Mouse (Mus musculus) thymus, adult 2 months (tissue): ENCODE results near the gene Pax5. TPM values are rescaled to one million over a fixed set of nuclear protein-coding genes. Genes with fewer than 3 reads are reported as not detected.

ENCODE experiments used
- DNase-seq: peaks from one replicate; pipeline ENCODE4 v3.0.0; 2021
- H3K27ac ChIP-seq: fragments of 200-500 bp; 2 replicates; pipeline ENCODE4 v1.5.1; 2012; ENCODE audit warnings: low read length, control low read depth; ENCODE audit not compliant: control insufficient read depth, insufficient read depth
- H3K27me3 ChIP-seq: fragments of 200-500 bp; 2 replicates; pipeline ENCODE4 v1.6.1; 2012; ENCODE audit warnings: mild to moderate bottlenecking, low read length, moderate library complexity, mixed read lengths; ENCODE audit not compliant: control insufficient read depth, insufficient read depth
- H3K36me3 ChIP-seq: fragments of 200-500 bp; 2 replicates; pipeline ENCODE4 v1.6.1; 2012; ENCODE audit warnings: mild to moderate bottlenecking, low read length, moderate library complexity; ENCODE audit not compliant: control insufficient read depth, insufficient read depth
- H3K4me1 ChIP-seq: fragments of 200-500 bp; replicated peaks from 2 replicates; pipeline ENCODE4 v1.6.1; 2012; ENCODE audit warnings: low read length; ENCODE audit not compliant: control insufficient read depth, insufficient read depth
- H3K4me3 ChIP-seq: fragments of 200-500 bp; 2 replicates; pipeline ENCODE4 v1.5.1; 2012; ENCODE audit warnings: mild to moderate bottlenecking, low read length, control low read depth, moderate library complexity; ENCODE audit not compliant: control insufficient read depth, insufficient read depth
- CTCF ChIP-seq: fragments of 200-500 bp; IDR thresholded peaks from 2 replicates; pipeline ENCODE4 v1.5.1; 2012; ENCODE audit warnings: mild to moderate bottlenecking, control low read depth, low read length, moderate library complexity, borderline replicate concordance; ENCODE audit not compliant: control insufficient read depth, poor library complexity, insufficient read depth; ENCODE audit errors: extremely low read depth
- POLR2A ChIP-seq: fragments of 200-500 bp; IDR thresholded peaks from 2 replicates; pipeline ENCODE4 v1.6.1; 2012; ENCODE audit warnings: mild to moderate bottlenecking, low read length, control low read depth, moderate library complexity; ENCODE audit not compliant: control insufficient read depth, poor library complexity, insufficient read depth; ENCODE audit errors: extremely low read depth
- WGBS: fragments of 180-500 bp; shearing (Covaris S2); methylation state at CpG from one replicate; pipeline ENCODE4 v1.1.7; 2018; 5-methylcytosine and 5-hydroxymethylcytosine counted together
- polyA plus RNA-seq: library from polyadenylated mRNA; depleted of rRNA; stranded (reverse); fragments of >200 nt; gene quantifications from 2 replicates; pipeline ENCODE4 v1.2.3, GENCODE M21; 2012

Gene Pax5
- polyA plus RNA-seq, 1 experiment: 2.7 TPM

- Histone ChIP-seq H3K36me3 (no peaks in the 10 kb centered on the region), H3K4me3 (no peak overlapping the region), H3K27me3 (peaks cover 30% of the 10 kb centered on the region), H3K27ac (no peak overlapping the region), H3K4me1 (peaks cover 12% of the 10 kb centered on the region; the same call in 1 of the 2 replicates)
- DNase-seq: no peak
- TF ChIP-seq CTCF (no peak), POLR2A (no peak)
- WGBS: 56% methylated on average over 1 of the region's 1 CpGs
Measured at GRCm38 (mm10) chr4:44706865-44707264, 3.4 kb downstream of the Pax5 start.

GRCm38 (mm10) chr4:44705967-44706366 is 4.3 kb downstream of the Pax5 start:
- WGBS: 12% methylated on average over 7 of the region's 7 CpGs
- no peaks in the 10 kb centered on the region for H3K36me3 ChIP-seq
- DNase-seq: no peak
- no peak overlapping the region for H3K27ac ChIP-seq
- peaks cover 23% of the 10 kb centered on the region for H3K27me3 ChIP-seq
- TF ChIP-seq POLR2A: no peak
- no peak for TF ChIP-seq CTCF
- no peak overlapping the region for H3K4me3 ChIP-seq
- H3K4me1 ChIP-seq: peaks cover 12% of the 10 kb centered on the region; the same call in 1 of the 2 replicates

GRCm38 (mm10) chr4:44705151-44705550 is 5.1 kb downstream of the Pax5 start:
- 7% methylated on average over 3 of the region's 3 CpGs for WGBS
- Histone ChIP-seq H3K36me3 (no peaks in the 10 kb centered on the region), H3K4me1 (peaks cover 12% of the 10 kb centered on the region; the same call in 1 of the 2 replicates), H3K27me3 (peaks cover 19% of the 10 kb centered on the region), H3K4me3 (no peak overlapping the region), H3K27ac (no peak overlapping the region)
- DNase-seq: no peak
- TF ChIP-seq POLR2A: no peak
- TF ChIP-seq CTCF: no peak

GRCm38 (mm10) chr4:44704369-44704745 is 5.9 kb downstream of the Pax5 start:
- WGBS: 1% methylated on average over 38 of the region's 38 CpGs
- peak; percentile 83 for DNase-seq
- H3K36me3 ChIP-seq: no peaks in the 10 kb centered on the region
- H3K4me3 ChIP-seq: peak overlapping the region; percentile 25; the same call in 1 of the 2 replicates
- TF ChIP-seq POLR2A (no peak), CTCF (0 out of 2 replicates have a peak, but pooled peaks have one; percentile 22)
- peaks cover 12% of the 10 kb centered on the region; the same call in 1 of the 2 replicates for H3K4me1 ChIP-seq
- no peak overlapping the region for H3K27ac ChIP-seq
- H3K27me3 ChIP-seq: peaks cover 19% of the 10 kb centered on the region

GRCm38 (mm10) chr4:44703686-44704368 is 6.5 kb downstream of the Pax5 start:
- peaks cover 12% of the 10 kb centered on the region; the same call in 1 of the 2 replicates for H3K4me1 ChIP-seq
- no peaks in the 10 kb centered on the region for H3K36me3 ChIP-seq
- peak overlapping the region; percentile 25; the same call in 1 of the 2 replicates for H3K4me3 ChIP-seq
- H3K27ac ChIP-seq: no peak overlapping the region
- peaks cover 19% of the 10 kb centered on the region for H3K27me3 ChIP-seq
- no peak for DNase-seq
- WGBS: 3% methylated on average over 66 of the region's 66 CpGs
- TF ChIP-seq POLR2A: no peak
- no peak for TF ChIP-seq CTCF

- peaks cover 12% of the 10 kb centered on the region; the same call in 1 of the 2 replicates for H3K4me1 ChIP-seq
- no peak overlapping the region for H3K4me3 ChIP-seq
- no peak for DNase-seq
- no peak overlapping the region for H3K27ac ChIP-seq
- WGBS: 6% methylated on average over 58 of the region's 58 CpGs
- H3K27me3 ChIP-seq: peaks cover 19% of the 10 kb centered on the region
- H3K36me3 ChIP-seq: no peaks in the 10 kb centered on the region
- no peak for TF ChIP-seq CTCF
- no peak for TF ChIP-seq POLR2A
Measured at GRCm38 (mm10) chr4:44702891-44703685, 7.2 kb downstream of the Pax5 start.
